Mouse (Mus musculus): Measurements from ENCODE around the gene Calm3.

Gene Calm3

DNA sequence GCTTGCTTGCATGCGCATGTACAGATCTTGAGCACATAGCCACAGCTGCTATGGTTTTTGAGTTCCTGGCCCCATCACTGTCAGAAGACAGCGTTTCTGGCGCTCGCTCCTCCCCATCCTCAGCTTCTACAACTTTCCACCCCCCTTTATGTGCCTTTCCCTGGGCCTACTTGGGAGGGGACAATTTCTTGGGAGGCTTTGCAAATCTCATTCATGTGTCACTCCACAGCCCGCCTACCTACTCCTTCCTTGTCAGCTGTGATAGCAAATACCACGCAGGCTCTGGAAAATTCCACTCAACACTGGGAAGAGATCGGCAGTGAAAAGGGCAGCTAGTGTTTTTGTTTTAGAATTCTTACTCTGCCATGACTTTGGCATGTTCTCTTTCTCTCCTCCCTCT, 16.4 kb upstream of the Calm3 start:
- no peak for DNase-seq (ENCODE audit: low read depth)

- DNase-seq (ENCODE audit: low read depth), result no peak
Observed at GRCm38 (mm10) chr7:16938117-16938791, 14.3 kb upstream of the Calm3 start.

DNA sequence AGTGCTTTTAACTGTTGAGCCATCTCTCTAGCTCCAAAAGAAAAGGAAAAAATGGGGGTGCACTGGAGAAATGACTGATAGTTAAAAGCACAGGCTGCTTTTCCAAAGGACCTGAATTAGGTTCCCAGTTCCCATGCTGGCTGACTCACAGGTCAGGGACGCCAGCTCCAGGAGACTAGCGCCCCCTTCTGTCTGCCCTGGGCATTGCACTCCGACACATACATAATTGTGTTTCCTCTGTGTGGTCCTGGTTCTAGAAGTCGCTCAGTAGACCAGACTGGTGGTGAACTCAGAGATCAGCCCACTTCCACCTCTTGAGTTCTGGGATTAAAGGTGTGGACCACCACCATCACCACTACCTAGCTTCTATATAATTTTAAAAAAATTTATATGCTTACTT, 13.4 kb upstream of the Calm3 start:
- peak; percentile 53 for DNase-seq (ENCODE audit: low read depth)

- peak; percentile 83 for DNase-seq (ENCODE audit: low read depth)
Observed at GRCm38 (mm10) chr7:16932704-16933577, 9.0 kb upstream of the Calm3 start.

DNA sequence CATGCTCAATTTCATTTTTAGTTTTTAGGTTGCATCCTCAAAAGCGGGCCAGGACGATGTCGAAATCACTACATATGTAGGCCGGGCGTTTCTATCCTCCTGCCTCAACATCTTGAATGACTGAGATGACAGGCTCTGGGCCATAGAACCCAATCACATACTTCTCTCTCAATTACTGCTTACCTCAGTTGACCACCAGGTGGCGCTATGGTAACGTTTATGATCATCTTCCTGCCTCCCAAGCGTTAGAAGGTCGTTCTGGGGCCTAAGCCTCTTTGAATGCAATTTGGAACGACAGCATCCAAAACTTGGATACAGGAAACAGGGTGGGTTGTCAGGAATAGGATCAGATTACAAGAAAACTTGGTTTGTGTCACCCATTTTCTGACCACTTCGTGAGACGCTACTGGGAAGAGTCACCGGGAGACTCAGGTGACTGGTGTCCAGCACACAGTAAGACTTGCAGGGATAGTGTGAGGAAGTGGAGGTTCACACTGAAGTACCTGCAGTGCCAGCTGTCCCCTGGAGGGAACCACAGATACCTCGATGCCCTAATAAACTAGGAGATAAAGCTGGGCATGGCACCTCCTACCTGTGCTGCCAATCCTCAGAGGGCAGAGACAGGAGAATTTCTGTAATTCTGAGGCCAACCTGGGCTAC, 8.2 kb upstream of the Calm3 start:
- DNase-seq (ENCODE audit: low read depth), result peak; percentile 95

GRCm38 (mm10) chr7:16930850-16931249, 6.9 kb upstream of the Calm3 start:
- peak; percentile 88 for DNase-seq (ENCODE audit: low read depth)

GRCm38 (mm10) chr7:16928341-16928740, 4.4 kb upstream of the Calm3 start:
- DNase-seq (ENCODE audit: low read depth), result peak; percentile 52

GRCm38 (mm10) chr7:16923283-16924036, 454 bp downstream of the Calm3 start:
- DNase-seq (ENCODE audit: low read depth), result no peak

- no peak for DNase-seq (ENCODE audit: low read depth)
Observed at GRCm38 (mm10) chr7:16922360-16922973, 1.4 kb downstream of the Calm3 start.

- no peak for DNase-seq (ENCODE audit: low read depth)
Observed at GRCm38 (mm10) chr7:16921881-16922335, 2.0 kb downstream of the Calm3 start.

GRCm38 (mm10) chr7:16920818-16921791, 2.8 kb downstream of the Calm3 start:
- no peak for DNase-seq (ENCODE audit: low read depth)

- no peak for DNase-seq (ENCODE audit: low read depth)
Observed at GRCm38 (mm10) chr7:16920150-16920579, 3.7 kb downstream of the Calm3 start.

DNA sequence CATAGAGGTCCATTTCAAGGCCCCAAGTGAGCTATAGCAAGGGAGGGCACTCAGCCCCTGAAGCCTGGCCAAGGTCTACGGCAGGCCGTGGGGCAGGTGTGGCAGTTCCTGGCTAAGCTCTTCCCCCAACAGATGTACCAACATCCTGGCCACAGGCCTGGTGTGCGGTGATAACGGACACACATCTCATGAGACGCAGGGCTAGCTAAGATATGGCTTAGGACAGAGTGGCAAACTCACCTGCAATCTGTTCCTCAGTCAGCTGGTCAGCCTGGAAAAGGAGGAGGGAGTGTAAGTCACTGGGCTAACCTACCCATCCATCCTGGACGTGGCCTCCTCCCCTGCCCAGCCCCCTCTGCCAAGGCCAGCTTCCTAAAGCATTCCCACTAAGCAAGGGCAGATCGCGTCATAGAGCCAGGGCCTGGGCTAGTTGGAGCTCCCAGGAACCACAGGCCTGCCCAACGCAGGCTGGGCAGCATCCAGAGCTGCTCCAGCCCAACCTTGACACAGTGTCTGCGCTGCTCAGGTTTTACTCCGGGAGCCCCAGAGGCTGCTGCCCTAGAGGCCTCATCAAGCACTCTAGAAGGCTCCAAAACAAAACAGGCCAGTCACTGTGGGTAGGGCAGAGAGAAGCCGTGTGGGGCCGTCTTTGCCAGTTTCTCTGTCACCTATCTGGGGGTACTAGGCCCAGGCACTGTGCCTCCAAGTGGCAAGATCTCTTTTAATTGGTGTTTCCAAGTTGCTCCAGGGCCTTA, 4.3 kb downstream of the Calm3 start:
- DNase-seq (ENCODE audit: low read depth), result no peak

DNA sequence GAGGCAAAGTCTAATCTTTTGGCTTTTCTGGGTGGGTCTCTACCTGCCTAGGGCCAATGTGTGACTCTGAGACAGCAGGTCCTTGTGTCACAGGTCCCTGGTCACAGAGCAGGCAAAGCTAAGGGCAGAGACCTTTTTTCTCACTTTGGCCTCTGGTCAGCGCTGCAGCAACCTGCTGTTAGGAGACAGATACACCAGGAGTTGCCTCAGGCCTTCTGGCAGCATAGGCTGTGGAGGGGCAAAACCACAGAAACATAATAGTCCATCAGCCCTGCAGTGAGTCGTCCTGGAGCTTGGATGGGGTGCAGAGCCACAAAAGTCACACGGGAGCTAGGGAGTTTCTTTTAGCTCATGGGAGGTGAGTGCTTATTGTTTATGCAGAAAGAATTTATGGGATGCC, 5.2 kb downstream of the Calm3 start:
- DNase-seq (ENCODE audit: low read depth), result no peak

- DNase-seq (ENCODE audit: low read depth), result no peak
Observed at GRCm38 (mm10) chr7:16918014-16918413, 5.9 kb downstream of the Calm3 start.

DNA sequence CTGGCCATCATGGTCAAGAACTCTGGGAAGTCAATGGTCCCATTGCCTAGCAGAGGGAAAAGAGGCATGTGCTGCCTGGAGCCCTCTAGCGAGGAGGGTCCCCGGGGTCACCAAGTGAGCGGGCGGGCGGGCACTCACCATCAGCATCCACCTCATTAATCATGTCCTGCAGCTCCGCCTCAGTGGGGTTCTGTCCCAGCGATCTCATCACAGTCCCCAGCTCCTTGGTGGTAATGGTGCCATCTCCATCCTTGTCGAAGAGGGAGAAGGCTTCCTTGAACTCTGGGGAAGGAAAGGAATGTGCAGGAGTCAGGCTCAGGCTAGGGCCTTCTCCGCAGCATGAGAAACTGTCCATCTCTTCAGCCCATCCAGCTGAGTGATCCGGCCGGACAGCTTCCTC, 6.5 kb downstream of the Calm3 start:
- no peak for DNase-seq (ENCODE audit: low read depth)

- DNase-seq (ENCODE audit: low read depth), result no peak
Observed at GRCm38 (mm10) chr7:16916342-16917265, 7.3 kb downstream of the Calm3 start.
